Mouse (Mus musculus) frontal cortex, adult 2 months (tissue): Measurements from ENCODE around the gene Glrx3. TPM values are rescaled to one million over a fixed set of nuclear protein-coding genes. Genes with fewer than 3 reads are reported as not detected.

Experiments used
- DNase-seq, 2 experiments: peaks; one replicate each; pipeline ENCODE4 v3.0.0; 2022; ENCODE audit warnings: low spot score in 1 of 2; ENCODE audit errors: extremely low spot score in 1 of 2
- polyA plus RNA-seq: library from polyadenylated mRNA; depleted of rRNA; stranded (reverse); fragments of >200 nt; gene quantifications from 2 replicates; pipeline ENCODE4 v1.2.3, GENCODE M21; 2012; rRNA removed

The Glrx3 gene
- polyA plus RNA-seq, 1 experiment, result 97.9 TPM

GRCm38 (mm10) chr7:137471431-137472120 is 34.2 kb downstream of the Glrx3 start:
- peak in 1 of 2 experiments; percentile 16 for DNase-seq

DNA sequence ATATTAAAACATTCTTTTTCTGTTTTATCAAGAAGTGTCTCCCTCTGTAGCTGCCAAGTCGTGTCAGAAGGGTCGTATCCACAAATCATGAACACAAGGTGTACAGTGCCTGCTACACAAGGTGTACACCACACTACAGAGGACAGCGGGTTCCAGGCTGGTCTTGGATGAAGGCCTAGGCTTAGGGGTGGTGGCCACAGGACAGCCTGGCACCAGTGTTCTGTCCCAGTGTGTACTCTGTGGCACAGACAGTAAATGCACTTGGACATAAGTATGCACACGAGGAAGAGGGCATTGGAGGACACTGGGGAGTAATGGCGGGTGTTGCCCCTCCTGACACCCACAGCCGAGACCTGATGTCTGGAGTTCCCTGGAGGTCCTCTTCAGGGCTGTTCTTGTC is 34.7 kb downstream of the Glrx3 start:
- no peak for DNase-seq

DNA sequence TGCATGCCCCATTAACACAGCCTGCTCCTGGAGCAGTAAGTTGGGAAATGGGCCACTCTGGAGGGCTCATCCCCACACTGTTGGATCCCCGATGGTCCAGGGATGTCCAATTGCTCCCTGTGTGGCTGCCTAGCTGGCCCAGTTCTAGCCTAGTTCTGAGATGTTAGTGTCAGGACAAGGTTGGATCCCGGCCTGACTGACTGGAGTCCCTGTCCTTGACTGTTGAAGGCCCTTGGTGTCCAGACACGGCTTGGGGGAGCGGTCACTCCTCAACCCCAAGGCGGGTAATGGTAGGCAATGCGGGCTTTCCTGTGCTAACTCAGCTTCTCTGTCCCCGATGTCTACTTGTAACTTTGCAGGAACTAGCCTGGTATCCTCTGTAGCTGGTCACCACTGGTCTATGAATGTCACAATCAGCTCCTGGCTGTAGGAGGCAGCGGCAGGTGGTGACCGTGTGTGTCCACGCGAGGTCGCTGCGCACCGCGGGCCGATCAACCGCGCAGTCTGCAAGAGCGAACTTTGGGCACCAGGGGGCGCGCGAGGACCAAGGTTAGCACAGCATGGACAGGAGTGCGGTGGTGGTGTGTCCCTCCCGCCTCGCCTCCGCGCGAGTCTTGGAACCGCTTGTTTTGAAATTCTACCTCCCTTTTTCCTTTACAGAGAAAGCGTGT is 40.7 kb downstream of the Glrx3 start:
- DNase-seq, result peak; percentile 72 to 99

DNA sequence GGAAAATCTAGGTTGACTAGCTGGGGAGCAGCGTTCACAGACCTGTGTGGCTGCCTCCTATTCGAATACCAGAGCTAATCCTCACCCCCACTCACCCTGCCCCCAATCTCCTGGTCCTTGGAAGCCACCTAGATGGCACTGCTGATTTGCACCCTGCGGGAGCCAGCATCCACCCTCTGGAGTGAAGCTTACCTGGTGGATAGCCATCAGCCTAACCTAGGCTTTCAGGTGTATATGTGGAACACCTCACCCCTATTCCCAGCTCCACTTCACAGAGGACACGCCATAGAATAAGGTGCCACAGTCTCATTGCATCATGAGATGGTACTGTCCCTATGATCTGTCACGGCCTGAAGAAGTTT is 41.2 kb downstream of the Glrx3 start:
- DNase-seq, result no peak

- no peak for DNase-seq
Observed at GRCm38 (mm10) chr7:137480839-137481238, 43.4 kb downstream of the Glrx3 start.

- DNase-seq, result no peak
Observed at GRCm38 (mm10) chr7:137483987-137484386, 46.6 kb downstream of the Glrx3 start.

GRCm38 (mm10) chr7:137488391-137488790 is 51.0 kb downstream of the Glrx3 start:
- no peak for DNase-seq

GRCm38 (mm10) chr7:137490711-137491110 is 53.3 kb downstream of the Glrx3 start:
- no peak for DNase-seq

- no peak for DNase-seq
Observed at GRCm38 (mm10) chr7:137492307-137492973, 55.0 kb downstream of the Glrx3 start.

DNA sequence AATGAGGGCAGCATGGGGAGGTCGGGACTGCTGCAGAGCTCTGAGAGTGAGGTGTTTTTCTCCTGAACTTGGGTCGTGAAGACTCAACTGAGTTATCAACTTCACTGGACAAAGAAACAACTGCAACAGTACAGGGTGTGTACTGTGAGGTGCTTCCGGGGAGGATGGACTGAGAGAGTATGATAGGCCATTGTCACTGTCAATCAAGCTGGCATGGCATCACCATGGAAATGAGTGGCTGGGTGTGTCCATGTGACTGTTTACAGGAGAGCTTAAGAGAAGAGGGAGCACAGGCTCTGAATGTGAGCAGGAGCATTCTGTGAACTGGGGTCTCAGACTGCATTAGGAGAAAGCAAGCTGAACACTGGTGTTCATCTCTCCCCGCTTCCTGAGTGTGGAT is 61.3 kb downstream of the Glrx3 start:
- DNase-seq, result no peak

GRCm38 (mm10) chr7:137517588-137517987 is 80.2 kb downstream of the Glrx3 start:
- DNase-seq, result no peak

- no peak for DNase-seq
Observed at GRCm38 (mm10) chr7:137518028-137518576, 80.7 kb downstream of the Glrx3 start.

Other genes starting within 250 kb of the Glrx3 start
- 1.1 TPM in 2 replicates for gene Ebf3, start 123.2 kb upstream of the Glrx3 start, polyA plus RNA-seq
- gene 9430038I01Rik, start 26.9 kb upstream of the Glrx3 start, polyA plus RNA-seq, result 4.4 and 5.1 TPM in 2 replicates